Mouse (Mus musculus) liver, embryonic 18 days (tissue): Measurements from ENCODE around the gene Gdap2. TPM values are rescaled to one million over a fixed set of nuclear protein-coding genes. Genes with fewer than 3 reads are reported as not detected.

Source experiments
- polyA plus RNA-seq: library from polyadenylated mRNA; depleted of rRNA; stranded (reverse); fragments of >200 nt; gene quantifications from 2 replicates; pipeline ENCODE4 v1.2.3, GENCODE M21; 2012; rRNA removed

The Gdap2 gene
- polyA plus RNA-seq: 12.1 and 12.3 TPM in 2 replicates

DNA sequence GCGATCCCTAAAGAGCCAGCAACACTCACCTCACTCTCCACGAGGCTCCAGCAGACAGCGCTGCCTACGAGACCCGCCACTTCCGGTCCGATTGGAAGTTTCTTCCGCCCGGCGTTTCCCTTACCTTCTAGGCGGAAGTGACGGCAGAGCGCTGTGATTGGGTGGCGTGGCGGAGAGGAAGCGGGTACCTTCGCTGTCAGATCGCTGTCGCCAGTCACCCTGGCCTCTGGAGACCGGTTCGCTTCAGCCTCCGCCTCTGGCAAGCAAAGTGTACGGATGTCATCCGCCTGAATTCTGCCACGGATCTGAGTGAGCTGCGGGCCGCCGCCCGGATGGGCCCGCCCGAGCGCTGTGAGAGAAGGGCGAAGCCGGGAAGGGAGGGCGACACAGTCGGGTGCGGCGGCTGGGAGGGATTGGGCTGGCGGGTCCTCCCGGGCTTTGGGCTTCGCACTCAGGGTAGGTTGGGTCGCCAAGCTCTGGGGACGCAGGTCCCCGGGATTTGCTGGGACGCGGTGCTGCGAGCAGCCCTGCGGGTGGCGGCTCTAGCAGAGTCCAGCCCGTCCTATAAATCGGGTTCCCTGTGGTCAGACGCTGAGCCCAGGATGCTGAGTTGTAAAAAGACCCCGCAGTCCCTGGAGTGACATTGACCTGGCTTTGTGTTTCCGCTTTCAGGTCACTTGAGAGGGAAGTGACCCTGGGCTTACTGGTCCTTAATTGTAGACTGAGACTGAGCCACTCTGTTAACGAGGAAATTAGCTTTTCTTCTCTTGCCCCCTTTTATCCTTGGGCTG is at the start of gene Gdap2, which contains the start of gene Wdr3:
Gene Gdap2 (plus strand): TSS at position 67 of the 791 bp plus-strand sequence.
Gene Wdr3 (minus strand): TSS at position 93 of the 791 bp plus-strand sequence.

Other genes starting within 250 kb of the Gdap2 start
- 8.3 and 8.4 TPM in 2 replicates for gene Wdr3, start within 50 bp of the Gdap2 start, polyA plus RNA-seq